Comparison of ENCODE assay signal across 7 mouse cellular contexts in the genomic region with DNA sequence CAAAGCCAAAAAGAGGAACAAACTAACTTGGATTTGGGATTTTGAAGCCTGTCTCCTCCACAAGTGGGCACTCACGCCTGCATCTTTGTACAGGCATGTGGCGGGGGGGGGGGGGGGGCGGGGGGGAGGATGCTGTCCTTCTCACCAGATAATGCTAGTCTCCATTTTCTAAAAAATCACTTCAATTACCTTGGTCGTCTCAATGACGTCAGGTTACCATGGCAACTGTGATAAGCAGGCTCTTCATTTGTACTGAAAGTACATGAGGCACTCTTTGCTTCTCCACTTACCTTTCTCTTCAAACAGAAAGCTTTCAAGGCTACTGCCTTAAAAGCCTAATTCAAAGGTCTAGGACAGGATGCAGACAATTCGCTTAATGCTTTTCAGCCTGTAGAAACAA. TPM values are rescaled to one million over a fixed set of nuclear protein-coding genes. Genes with fewer than 3 reads are reported as not detected.
A peak's percentile ranks its signal among the peaks of the same experiment; 100 is the strongest.
DNase-seq lines count a peak whose midpoint lies in the region; ATAC-seq and TF ChIP-seq lines count a peak whose summit lies in the region.

No protein-coding gene starts in this region.

- H3K4me3 ChIP-seq in forebrain, embryonic 16.5 days (replicated peaks; ENCODE audit: low read length): no peak overlapping the region
- H3K4me3 ChIP-seq in lung, postnatal 0 days (ENCODE audit: low read depth, low read length): no peak overlapping the region

- H3K4me2 ChIP-seq in forebrain, embryonic 16.5 days (ENCODE audit: low read length): no peak overlapping the region
- no peak overlapping the region for H3K4me2 ChIP-seq in lung, postnatal 0 days (replicated peaks; ENCODE audit: low read depth, low read length)

- no peaks in the 10 kb centered on the region for H3K4me1 ChIP-seq in forebrain, embryonic 16.5 days (replicated peaks; ENCODE audit: control insufficient read depth, insufficient read depth, low read length)
- no peaks in the 10 kb centered on the region for H3K4me1 ChIP-seq in lung, postnatal 0 days (ENCODE audit: insufficient read depth, low read depth, low read length)

- H3K36me3 ChIP-seq in forebrain, embryonic 16.5 days (ENCODE audit: control insufficient read depth, insufficient read depth): no peaks in the 10 kb centered on the region
- H3K36me3 ChIP-seq in lung, postnatal 0 days (ENCODE audit: insufficient read depth, low read length): no peaks in the 10 kb centered on the region

- ATAC-seq in forebrain, embryonic 16.5 days: peak; percentile 71; the same call in 1 of the 2 replicates
- peak; percentile 87 for ATAC-seq in lung, postnatal 0 days

- WGBS in forebrain, embryonic 16.5 days: 27% methylated on average over 5 of the region's 6 CpGs
- WGBS in lung, postnatal 0 days: 14% methylated on average over 5 of the region's 6 CpGs

- H3K27me3 ChIP-seq in forebrain, embryonic 16.5 days (replicated peaks; ENCODE audit: control insufficient read depth, insufficient read depth, low read length): no peaks in the 10 kb centered on the region
- H3K27me3 ChIP-seq in lung, postnatal 0 days (replicated peaks; ENCODE audit: insufficient read depth, low read length): no peaks in the 10 kb centered on the region

- TF ChIP-seq CTCF in lung, postnatal 0 days (IDR thresholded peaks at IDR 0.05): no peak

- peak; percentile 80 for TF ChIP-seq EP300 in lung, postnatal 0 days (IDR thresholded peaks at IDR 0.05)

- peak; percentile 49 for DNase-seq in right cerebral cortex, adult 18-20 months
- DNase-seq in right cerebral cortex, postnatal 25 days: no peak
- DNase-seq in lung, postnatal 0 days (ENCODE audit: low spot score): peak; percentile 74
- DNase-seq in ovary, adult 18-20 months (ENCODE audit: low spot score): no peak
- DNase-seq in B cell, adult 2 months: no peak
- DNase-seq in thymus, postnatal 36 days: no peak

- no peaks in the 10 kb centered on the region for H3K9me3 ChIP-seq in forebrain, embryonic 16.5 days (ENCODE audit: control insufficient read depth, low read length)
- no peaks in the 10 kb centered on the region for H3K9me3 ChIP-seq in lung, postnatal 0 days (ENCODE audit: low read length)

- no peak overlapping the region for H3K9ac ChIP-seq in forebrain, embryonic 16.5 days (replicated peaks; ENCODE audit: low read depth, low read length)
- H3K9ac ChIP-seq in lung, postnatal 0 days (replicated peaks; ENCODE audit: low read depth): no peak overlapping the region

- H3K27ac ChIP-seq in forebrain, embryonic 16.5 days (ENCODE audit: low read length): no peak overlapping the region
- H3K27ac ChIP-seq in lung, postnatal 0 days (ENCODE audit: low read length): no peak overlapping the region

RNA-seq across cellular contexts. Expression of a gene that starts 49.1 kb away (rescaled TPM):
- 49.1 and 56.4 TPM in 2 replicates for polyA plus RNA-seq in forebrain, embryonic 16.5 days (2015; fragmentation: Nextera tagmentation; extraction: Ambion mirVana)
- 2.1 and 3.1 TPM in 2 replicates for polyA plus RNA-seq in lung, postnatal 0 days (2015; fragmentation: Nextera tagmentation; extraction: Ambion mirVana)

Comparison
In these comparisons a context has a peak if more than half of its experiments do, and no peak if none do; other contexts are left out.
1. DNase-seq: peak in right cerebral cortex, adult 18-20 months (single experiment) and lung, postnatal 0 days (single experiment); none in right cerebral cortex, postnatal 25 days (single experiment), ovary, adult 18-20 months (single experiment), B cell, adult 2 months (0 of 2) and thymus, postnatal 36 days (0 of 2).
2. RNA of a gene that starts 49.1 kb away (polyA plus RNA-seq): 49.1 to 56.4 TPM in forebrain, embryonic 16.5 days; 2.1 to 3.1 TPM in lung, postnatal 0 days; every median in the first group is over 10 times any median in the second.